Mouse (Mus musculus) embryonic facial prominence, embryonic 10.5 days (tissue): ENCODE data around the gene Cirbp. TPM values are rescaled to one million over a fixed set of nuclear protein-coding genes. Genes with fewer than 3 reads are reported as not detected.

Source experiments
- DNase-seq: peaks from one replicate; pipeline ENCODE4 v3.0.0-alpha.2; 2017; ENCODE audit warnings: low spot score
- H3K27ac ChIP-seq: fragments of 300-500 bp; sonication (generic); replicated peaks from 2 replicates; pipeline ENCODE4 v1.5.1; 2016; ENCODE audit warnings: mild to moderate bottlenecking
- H3K27me3 ChIP-seq: fragments of 300-500 bp; sonication (generic); replicated peaks from 2 replicates; pipeline ENCODE4 v1.6.1; 2016; ENCODE audit warnings: low read depth, mild to moderate bottlenecking; ENCODE audit not compliant: poor library complexity, severe bottlenecking
- H3K36me3 ChIP-seq: fragments of 300-500 bp; sonication (generic); replicated peaks from 2 replicates; pipeline ENCODE4 v1.6.1; 2016; ENCODE audit warnings: mild to moderate bottlenecking, moderate library complexity
- H3K4me1 ChIP-seq: fragments of 300-500 bp; sonication (generic); 2 replicates; pipeline ENCODE4 v1.6.1; 2016
- H3K4me3 ChIP-seq: fragments of 300-500 bp; sonication (generic); 2 replicates; pipeline ENCODE4 v1.5.1; 2016; ENCODE audit warnings: mild to moderate bottlenecking, moderate library complexity
- H3K9me3 ChIP-seq: fragments of 300-500 bp; sonication (generic); 2 replicates; pipeline ENCODE4 v1.6.1; 2016; ENCODE audit warnings: mild to moderate bottlenecking
- WGBS: fragments of 180-500 bp; shearing (Covaris S2); methylation state at CpG from one replicate; pipeline ENCODE4 v1.1.7; 2016; 5-methylcytosine and 5-hydroxymethylcytosine counted together
- polyA plus RNA-seq: library from polyadenylated mRNA; unstranded; fragments of >200 nt; fragmentation: Nextera tagmentation; extraction: Ambion mirVana; gene quantifications from 2 replicates; pipeline ENCODE4 v1.2.1, GENCODE M21; 2016

Gene Cirbp
- polyA plus RNA-seq, 1 experiment from 2014 or later: 110 TPM

- Histone ChIP-seq H3K9me3 (no peaks in the 10 kb centered on the region), H3K27me3 (peaks cover 42% of the 10 kb centered on the region), H3K4me1 (peaks cover 77% of the 10 kb centered on the region), H3K27ac (no peak overlapping the region), H3K4me3 (peak overlapping the region; percentile 99), H3K36me3 (peaks cover 33% of the 10 kb centered on the region)
- 71% methylated on average over 11 of the region's 11 CpGs for WGBS
- no peak for DNase-seq
Observed at GRCm38 (mm10) chr10:80139975-80140665, 25.7 kb upstream of the Cirbp start.

GRCm38 (mm10) chr10:80140666-80141035 is 25.1 kb upstream of the Cirbp start, which contains the start of gene Cbarp:
Cbarp (minus strand) TSS chr10:80140835.
- H3K27me3 ChIP-seq: peaks cover 36% of the 10 kb centered on the region
- 74% methylated on average over 10 of the region's 10 CpGs for whole genome bisulfite sequencing
- H3K9me3 ChIP-seq: no peaks in the 10 kb centered on the region
- peaks cover 33% of the 10 kb centered on the region for H3K36me3 ChIP-seq
- H3K4me1 ChIP-seq: peaks cover 82% of the 10 kb centered on the region
- peak within 1 kb of the TSS; percentile 99 for H3K4me3 ChIP-seq
- peak within 1 kb of the TSS; percentile 81 for H3K27ac ChIP-seq
- DNase-seq: no peak

GRCm38 (mm10) chr10:80141243-80141642 is 24.5 kb upstream of the Cirbp start:
- under 1% methylated on average over 29 of the region's 29 CpGs for WGBS
- peaks cover 86% of the 10 kb centered on the region for H3K4me1 ChIP-seq
- H3K27me3 ChIP-seq: peaks cover 30% of the 10 kb centered on the region
- peak overlapping the region; percentile 81 for H3K27ac ChIP-seq
- peak; percentile 96 for DNase-seq
- peak overlapping the region; percentile 99 for H3K4me3 ChIP-seq
- no peaks in the 10 kb centered on the region for H3K9me3 ChIP-seq
- peaks cover 33% of the 10 kb centered on the region for H3K36me3 ChIP-seq

- WGBS: 1% methylated on average over 43 of the region's 43 CpGs
- peak; percentile 95 for DNase-seq
- peaks cover 86% of the 10 kb centered on the region for H3K4me1 ChIP-seq
Observed at GRCm38 (mm10) chr10:80141786-80142529, 23.8 kb upstream of the Cirbp start.

GRCm38 (mm10) chr10:80142530-80142925 is 23.3 kb upstream of the Cirbp start:
- Histone ChIP-seq H3K36me3 (peaks cover 39% of the 10 kb centered on the region), H3K27me3 (peaks cover 18% of the 10 kb centered on the region), H3K4me3 (peak overlapping the region; percentile 99), H3K4me1 (peaks cover 86% of the 10 kb centered on the region), H3K27ac (peak overlapping the region; percentile 91), H3K9me3 (no peaks in the 10 kb centered on the region)
- no peak for DNase-seq
- WGBS: under 1% methylated on average over 15 of the region's 15 CpGs

More at GRCm38 (mm10) chr10:80141786-80142529, 23.8 kb upstream of the Cirbp start:
- no peaks in the 10 kb centered on the region for H3K9me3 ChIP-seq
- H3K27me3 ChIP-seq: peaks cover 23% of the 10 kb centered on the region
- H3K4me3 ChIP-seq: peak overlapping the region; percentile 99
- H3K27ac ChIP-seq: peak overlapping the region; percentile 91
- H3K36me3 ChIP-seq: peaks cover 37% of the 10 kb centered on the region

- H3K27me3 ChIP-seq: 0 out of 2 replicates have a peak, but pooled peaks cover 8% of the 10 kb centered on the region
- no peaks in the 10 kb centered on the region for H3K9me3 ChIP-seq
- H3K36me3 ChIP-seq: peaks cover 39% of the 10 kb centered on the region
- WGBS: 95% methylated on average over 7 of the region's 7 CpGs
- peaks cover 83% of the 10 kb centered on the region for H3K4me1 ChIP-seq
- no peak overlapping the region for H3K27ac ChIP-seq
- peak overlapping the region; percentile 99; the same call in 1 of the 2 replicates for H3K4me3 ChIP-seq
- DNase-seq: no peak
Observed at GRCm38 (mm10) chr10:80143664-80144063, 22.1 kb upstream of the Cirbp start.

- H3K27ac ChIP-seq: no peak overlapping the region
- peaks cover 39% of the 10 kb centered on the region for H3K36me3 ChIP-seq
- H3K9me3 ChIP-seq: no peaks in the 10 kb centered on the region
- no peak for DNase-seq
- peak overlapping the region; percentile 99; the same call in 1 of the 2 replicates for H3K4me3 ChIP-seq
- 0 out of 2 replicates have a peak, but pooled peaks cover 8% of the 10 kb centered on the region for H3K27me3 ChIP-seq
- WGBS: 94% methylated on average over 12 of the region's 12 CpGs
- peaks cover 80% of the 10 kb centered on the region for H3K4me1 ChIP-seq
Observed at GRCm38 (mm10) chr10:80144159-80144558, 21.6 kb upstream of the Cirbp start.

GRCm38 (mm10) chr10:80144864-80145838 is 20.6 kb upstream of the Cirbp start:
- WGBS: 77% methylated on average over 20 of the region's 20 CpGs
- H3K4me3 ChIP-seq: peak overlapping the region; percentile 99
- 0 out of 2 replicates have a peak overlapping the region, but pooled peaks have one; percentile 40 for H3K27ac ChIP-seq
- H3K4me1 ChIP-seq: peaks cover 75% of the 10 kb centered on the region
- 0 out of 2 replicates have a peak, but pooled peaks cover 5% of the 10 kb centered on the region for H3K27me3 ChIP-seq
- peaks cover 47% of the 10 kb centered on the region for H3K36me3 ChIP-seq
- no peaks in the 10 kb centered on the region for H3K9me3 ChIP-seq
- peak; percentile 79 for DNase-seq

GRCm38 (mm10) chr10:80145896-80146295 is 19.9 kb upstream of the Cirbp start:
- Histone ChIP-seq H3K36me3 (peaks cover 54% of the 10 kb centered on the region), H3K27ac (0 out of 2 replicates have a peak overlapping the region, but pooled peaks have one; percentile 40), H3K9me3 (no peaks in the 10 kb centered on the region), H3K4me1 (peaks cover 70% of the 10 kb centered on the region), H3K4me3 (peak overlapping the region; percentile 99), H3K27me3 (no peaks in the 10 kb centered on the region)
- WGBS: 89% methylated on average over 6 of the region's 6 CpGs
- DNase-seq: no peak

GRCm38 (mm10) chr10:80146568-80147011 is 19.2 kb upstream of the Cirbp start:
- DNase-seq: no peak
- Histone ChIP-seq H3K4me3 (peak overlapping the region; percentile 99), H3K27ac (peak overlapping the region; percentile 100; the same call in 1 of the 2 replicates), H3K4me1 (peaks cover 66% of the 10 kb centered on the region), H3K27me3 (no peaks in the 10 kb centered on the region), H3K36me3 (peaks cover 61% of the 10 kb centered on the region), H3K9me3 (no peaks in the 10 kb centered on the region)
- 67% methylated on average over 4 of the region's 4 CpGs for WGBS

- 81% methylated on average over 5 of the region's 5 CpGs for WGBS
- Histone ChIP-seq H3K4me3 (peak overlapping the region; percentile 99), H3K9me3 (no peaks in the 10 kb centered on the region), H3K36me3 (peaks cover 67% of the 10 kb centered on the region), H3K4me1 (peaks cover 68% of the 10 kb centered on the region), H3K27me3 (no peaks in the 10 kb centered on the region), H3K27ac (peak overlapping the region; percentile 100)
- no peak for DNase-seq
Observed at GRCm38 (mm10) chr10:80147146-80147718, 18.6 kb upstream of the Cirbp start.
